8 mouse cellular contexts compared by ENCODE assay signal in the genomic region with DNA sequence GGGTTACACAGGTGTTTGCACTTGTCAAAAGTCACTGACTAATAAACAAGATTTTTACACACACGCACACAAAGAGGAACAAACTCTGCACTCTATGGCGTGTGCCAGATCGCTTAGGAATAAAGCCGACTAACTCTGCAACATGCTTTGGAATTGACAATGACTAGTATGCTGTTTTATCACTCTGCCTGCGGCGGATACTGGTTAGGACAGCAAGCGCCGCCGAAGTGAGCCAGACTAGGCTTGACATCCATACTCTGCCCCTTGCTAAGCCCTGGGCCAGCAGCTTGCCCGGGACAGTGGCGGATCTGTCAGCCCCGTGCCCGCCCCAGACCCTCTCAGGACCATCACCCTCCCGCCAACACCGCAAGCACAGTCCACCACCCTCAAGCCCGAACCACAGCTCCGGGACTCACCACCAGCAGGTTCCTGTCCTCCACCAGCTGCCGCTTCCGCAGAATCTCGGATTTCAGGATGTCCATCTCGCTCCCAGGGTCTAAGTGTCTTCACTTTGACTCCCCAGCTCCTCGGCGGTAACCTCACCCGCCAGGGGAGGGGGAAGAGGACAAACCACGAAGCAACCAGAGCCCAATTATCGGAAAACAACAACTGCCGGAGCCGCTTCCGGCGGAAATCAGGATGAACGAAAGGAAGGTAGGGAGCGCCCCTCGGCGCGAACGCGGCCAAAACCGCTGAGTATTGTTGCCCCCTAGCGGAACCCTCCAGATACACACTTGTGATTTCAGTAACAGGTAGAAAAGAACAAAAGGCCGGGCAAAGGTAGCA. TPM values are rescaled to one million over a fixed set of nuclear protein-coding genes. Genes with fewer than 3 reads are reported as not detected.
DNase-seq lines count a peak whose midpoint lies in the region; ATAC-seq lines count a peak whose summit lies in the region.

TSS of gene Prpf18 (minus strand) at position 614 of the 786 bp plus-strand sequence.

- H3K27me3 ChIP-seq in megakaryocyte, embryonic 14.5 days (replicated peaks) = peaks cover 6% of the 10 kb centered on the region

- peak within 1 kb of the TSS; percentile 95 for H3K4me3 ChIP-seq in megakaryocyte, embryonic 14.5 days (replicated peaks)

- peak; percentile 96 for DNase-seq in ZHBTc4 (ENCODE audit: low read depth, low spot score)
- peak; percentile 65 to 66 for DNase-seq in gastrocnemius, adult 8-10 months (ENCODE audit: low spot score in 2 of 2)
- peak; percentile 94 for DNase-seq in hindlimb bud, embryonic 11.5 days (ENCODE audit: extremely low spot score, low read depth, low spot score)
- DNase-seq in left cerebral cortex, adult 8-10 months (ENCODE audit: low spot score in 2 of 2) = peak; percentile 67 to 81
- DNase-seq in right cerebral cortex, postnatal 10 days (ENCODE audit: low spot score in 2 of 2) = peak; percentile 92
- DNase-seq in urinary bladder, postnatal 25 days (ENCODE audit: low spot score) = peak; percentile 85

- ATAC-seq in common myeloid progenitor, adult 5-6 weeks (replicated peaks; ENCODE audit: low read depth, poor library complexity, severe bottlenecking) = peak; percentile 92

- peaks cover 19% of the 10 kb centered on the region for H3K4me1 ChIP-seq in megakaryocyte, embryonic 14.5 days

- H3K36me3 ChIP-seq in megakaryocyte, embryonic 14.5 days (replicated peaks; ENCODE audit: low read length) = peaks cover 9% of the 10 kb centered on the region

- H3K9me3 ChIP-seq in megakaryocyte, embryonic 14.5 days = peaks cover 5% of the 10 kb centered on the region

RNA-seq across cellular contexts. Expression of gene Prpf18, which starts in this region (rescaled TPM):
- 72.1 and 101 TPM in 2 replicates for total RNA-seq in common myeloid progenitor, adult 5-6 weeks (2017)
- total RNA-seq in gastrocnemius, adult 8-10 months (2022) = 10 to 100 TPM; 38.0 to 46.6 (median 42.7) TPM
- total RNA-seq in left cerebral cortex, adult 8-10 months (2022) = 10 to 100 TPM; 45.1 to 47.4 (median 45.9) TPM
- polyA plus RNA-seq in megakaryocyte, embryonic 14.5 days (2012; ENCODE audit: insufficient read depth, low replicate concordance) = 4.1 TPM in 1 of 2 replicates, not detected in the other

Comparison
In these comparisons a context has a peak if more than half of its experiments do, and no peak if none do; other contexts are left out.
1. Peak in every context shown above with its lines: DNase-seq, ATAC-seq and H3K4me3 ChIP-seq.